Mouse (Mus musculus): ENCODE measurements at regions not wholly inside any gene's neighbourhood (a gene's known extent, or its start where the extent isn't known, plus 50 kb on each side); places are given as distances from the start of the nearest gene placed in this dataset.

GRCm38 (mm10) chr5:39334241-39334640 lies 421.0 kb downstream of the Hs3st1 start:
- Histone ChIP-seq H3K4me1 (ENCODE audit: control insufficient read depth, insufficient read depth, low read length) (no peaks in the 10 kb centered on the region), H3K27ac (ENCODE audit: insufficient read depth, low read length) (no peak overlapping the region), H3K27me3 (ENCODE audit: control insufficient read depth, insufficient read depth, low read length, poor library complexity, severe bottlenecking) (no peaks in the 10 kb centered on the region), H3K36me3 (ENCODE audit: control insufficient read depth, insufficient read depth, low read length, poor library complexity, severe bottlenecking) (no peaks in the 10 kb centered on the region), H3K4me3 (ENCODE audit: low read depth, low read length) (no peak overlapping the region), H3K9ac (ENCODE audit: low read depth, poor library complexity, severe bottlenecking) (no peak overlapping the region), H3K9me3 (replicated peaks; ENCODE audit: control insufficient read depth, insufficient read depth, low read length, poor library complexity, severe bottlenecking) (no peaks in the 10 kb centered on the region)
- no peak for TF ChIP-seq EP300 (IDR thresholded peaks at IDR 0.05; ENCODE audit: insufficient read depth, low read depth, low read length)
- no peak for TF ChIP-seq CTCF (IDR thresholded peaks at IDR 0.05; ENCODE audit: low read depth, low read length)
- no peak for TF ChIP-seq POLR2A (IDR thresholded peaks at IDR 0.05; ENCODE audit: insufficient read depth, low read length)

GRCm38 (mm10) chr5:39325399-39325798 lies 429.9 kb downstream of the Hs3st1 start:
- H3K36me3 ChIP-seq (ENCODE audit: control insufficient read depth, insufficient read depth, low read length, poor library complexity, severe bottlenecking) = no peaks in the 10 kb centered on the region
- H3K27ac ChIP-seq (ENCODE audit: insufficient read depth, low read length) = no peak overlapping the region
- TF ChIP-seq CTCF (IDR thresholded peaks at IDR 0.05; ENCODE audit: low read depth, low read length) = no peak
- TF ChIP-seq POLR2A (IDR thresholded peaks at IDR 0.05; ENCODE audit: insufficient read depth, low read length) = no peak
- no peak for TF ChIP-seq EP300 (IDR thresholded peaks at IDR 0.05; ENCODE audit: insufficient read depth, low read depth, low read length)
- H3K4me1 ChIP-seq (ENCODE audit: control insufficient read depth, insufficient read depth, low read length) = no peaks in the 10 kb centered on the region
- H3K4me3 ChIP-seq (ENCODE audit: low read depth, low read length) = no peak overlapping the region
- no peaks in the 10 kb centered on the region for H3K9me3 ChIP-seq (replicated peaks; ENCODE audit: control insufficient read depth, insufficient read depth, low read length, poor library complexity, severe bottlenecking)
- no peak overlapping the region for H3K9ac ChIP-seq (ENCODE audit: low read depth, poor library complexity, severe bottlenecking)
- H3K27me3 ChIP-seq (ENCODE audit: control insufficient read depth, insufficient read depth, low read length, poor library complexity, severe bottlenecking) = no peaks in the 10 kb centered on the region

- no peak for TF ChIP-seq POLR2A (IDR thresholded peaks at IDR 0.05; ENCODE audit: insufficient read depth, low read length)
- TF ChIP-seq EP300 (IDR thresholded peaks at IDR 0.05; ENCODE audit: insufficient read depth, low read depth, low read length) = no peak
- TF ChIP-seq CTCF (IDR thresholded peaks at IDR 0.05; ENCODE audit: low read depth, low read length) = no peak
Measured at GRCm38 (mm10) chr5:39316478-39316877, 438.8 kb downstream of the Hs3st1 start.

GRCm38 (mm10) chr5:39311211-39311610 lies 434.6 kb upstream of the Clnk start:
- Histone ChIP-seq H3K9ac (ENCODE audit: low read depth, poor library complexity, severe bottlenecking) (no peak overlapping the region), H3K9me3 (replicated peaks; ENCODE audit: control insufficient read depth, insufficient read depth, low read length, poor library complexity, severe bottlenecking) (no peaks in the 10 kb centered on the region), H3K27ac (ENCODE audit: insufficient read depth, low read length) (no peak overlapping the region), H3K27me3 (ENCODE audit: control insufficient read depth, insufficient read depth, low read length, poor library complexity, severe bottlenecking) (no peaks in the 10 kb centered on the region), H3K4me3 (ENCODE audit: low read depth, low read length) (no peak overlapping the region), H3K4me1 (ENCODE audit: control insufficient read depth, insufficient read depth, low read length) (no peaks in the 10 kb centered on the region), H3K36me3 (ENCODE audit: control insufficient read depth, insufficient read depth, low read length, poor library complexity, severe bottlenecking) (no peaks in the 10 kb centered on the region)
- TF ChIP-seq POLR2A (IDR thresholded peaks at IDR 0.05; ENCODE audit: insufficient read depth, low read length) (no peak), CTCF (IDR thresholded peaks at IDR 0.05; ENCODE audit: low read depth, low read length) (no peak), EP300 (IDR thresholded peaks at IDR 0.05; ENCODE audit: insufficient read depth, low read depth, low read length) (no peak)

More at GRCm38 (mm10) chr5:39316478-39316877, 438.8 kb downstream of the Hs3st1 start:
- Histone ChIP-seq H3K4me1 (ENCODE audit: control insufficient read depth, insufficient read depth, low read length) (no peaks in the 10 kb centered on the region), H3K36me3 (ENCODE audit: control insufficient read depth, insufficient read depth, low read length, poor library complexity, severe bottlenecking) (no peaks in the 10 kb centered on the region), H3K9me3 (replicated peaks; ENCODE audit: control insufficient read depth, insufficient read depth, low read length, poor library complexity, severe bottlenecking) (no peaks in the 10 kb centered on the region), H3K27ac (ENCODE audit: insufficient read depth, low read length) (no peak overlapping the region), H3K9ac (ENCODE audit: low read depth, poor library complexity, severe bottlenecking) (no peak overlapping the region), H3K4me3 (ENCODE audit: low read depth, low read length) (no peak overlapping the region), H3K27me3 (ENCODE audit: control insufficient read depth, insufficient read depth, low read length, poor library complexity, severe bottlenecking) (no peaks in the 10 kb centered on the region)

- Histone ChIP-seq H3K4me1 (ENCODE audit: control insufficient read depth, insufficient read depth, low read length) (no peaks in the 10 kb centered on the region), H3K4me3 (ENCODE audit: low read depth, low read length) (no peak overlapping the region), H3K9ac (ENCODE audit: low read depth, poor library complexity, severe bottlenecking) (no peak overlapping the region), H3K36me3 (ENCODE audit: control insufficient read depth, insufficient read depth, low read length, poor library complexity, severe bottlenecking) (no peaks in the 10 kb centered on the region), H3K27me3 (ENCODE audit: control insufficient read depth, insufficient read depth, low read length, poor library complexity, severe bottlenecking) (no peaks in the 10 kb centered on the region), H3K27ac (ENCODE audit: insufficient read depth, low read length) (no peak overlapping the region), H3K9me3 (replicated peaks; ENCODE audit: control insufficient read depth, insufficient read depth, low read length, poor library complexity, severe bottlenecking) (no peaks in the 10 kb centered on the region)
- TF ChIP-seq POLR2A (IDR thresholded peaks at IDR 0.05; ENCODE audit: insufficient read depth, low read length) (no peak), EP300 (IDR thresholded peaks at IDR 0.05; ENCODE audit: insufficient read depth, low read depth, low read length) (no peak), CTCF (IDR thresholded peaks at IDR 0.05; ENCODE audit: low read depth, low read length) (no peak)
Measured at GRCm38 (mm10) chr5:39305794-39306193, 429.2 kb upstream of the Clnk start.

GRCm38 (mm10) chr5:39292849-39293248 lies 416.2 kb upstream of the Clnk start:
- Histone ChIP-seq H3K9ac (ENCODE audit: low read depth, poor library complexity, severe bottlenecking) (no peak overlapping the region), H3K27ac (ENCODE audit: insufficient read depth, low read length) (no peak overlapping the region), H3K27me3 (ENCODE audit: control insufficient read depth, insufficient read depth, low read length, poor library complexity, severe bottlenecking) (no peaks in the 10 kb centered on the region), H3K4me1 (ENCODE audit: control insufficient read depth, insufficient read depth, low read length) (no peaks in the 10 kb centered on the region), H3K4me3 (ENCODE audit: low read depth, low read length) (no peak overlapping the region), H3K9me3 (replicated peaks; ENCODE audit: control insufficient read depth, insufficient read depth, low read length, poor library complexity, severe bottlenecking) (no peaks in the 10 kb centered on the region), H3K36me3 (ENCODE audit: control insufficient read depth, insufficient read depth, low read length, poor library complexity, severe bottlenecking) (no peaks in the 10 kb centered on the region)
- no peak for TF ChIP-seq CTCF (IDR thresholded peaks at IDR 0.05; ENCODE audit: low read depth, low read length)
- no peak for TF ChIP-seq EP300 (IDR thresholded peaks at IDR 0.05; ENCODE audit: insufficient read depth, low read depth, low read length)
- no peak for TF ChIP-seq POLR2A (IDR thresholded peaks at IDR 0.05; ENCODE audit: insufficient read depth, low read length)

Measured in ES-Bruce4 (cell line).